Mouse (Mus musculus) embryo, embryonic 11.5 days (tissue): Measurements from ENCODE around the gene Mllt3.

ENCODE experiments used
- DNase-seq: peaks from one replicate; pipeline ENCODE4 v3.0.0-alpha.2; 2012; ENCODE audit warnings: low read depth, low spot score

Mllt3 gene

DNA sequence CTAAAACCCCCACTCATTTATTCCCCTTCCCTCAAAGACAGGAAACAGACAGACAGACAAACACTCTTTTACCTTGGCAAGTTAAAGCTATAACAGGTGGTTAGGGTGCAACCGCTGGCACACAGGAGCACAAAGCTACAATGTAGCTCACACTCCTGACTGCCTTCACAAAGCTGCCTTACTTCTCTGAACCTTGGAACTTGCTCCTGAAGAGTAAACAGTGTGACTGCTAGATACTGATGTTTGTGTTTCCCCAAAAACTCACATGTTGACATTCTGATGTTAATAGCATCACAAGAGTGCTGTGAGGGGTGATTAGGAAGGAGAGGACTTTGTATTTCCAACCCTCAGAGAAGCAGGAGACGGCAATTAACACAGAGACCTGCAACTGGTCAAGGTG is 151.6 kb downstream of the Mllt3 start:
- DNase-seq, result no peak

DNA sequence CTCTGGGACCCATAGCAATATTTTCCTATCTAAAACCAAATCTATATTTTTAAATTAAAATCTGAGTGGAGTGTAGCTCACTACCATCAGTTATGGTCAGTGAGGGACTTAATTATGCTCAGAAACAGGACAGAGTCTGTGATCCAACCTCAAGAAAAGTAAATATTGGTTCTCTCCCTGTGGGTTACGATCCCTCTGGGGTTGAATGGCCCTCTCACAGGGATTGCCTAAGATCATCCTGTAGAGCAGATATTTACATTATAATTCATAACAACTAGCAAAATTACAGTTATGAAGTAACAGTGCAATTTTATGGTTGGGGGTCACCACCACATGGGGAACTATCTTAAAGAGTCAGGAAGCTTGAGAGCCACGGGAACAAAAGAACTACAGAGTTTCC is 152.9 kb downstream of the Mllt3 start:
- no peak for DNase-seq

DNA sequence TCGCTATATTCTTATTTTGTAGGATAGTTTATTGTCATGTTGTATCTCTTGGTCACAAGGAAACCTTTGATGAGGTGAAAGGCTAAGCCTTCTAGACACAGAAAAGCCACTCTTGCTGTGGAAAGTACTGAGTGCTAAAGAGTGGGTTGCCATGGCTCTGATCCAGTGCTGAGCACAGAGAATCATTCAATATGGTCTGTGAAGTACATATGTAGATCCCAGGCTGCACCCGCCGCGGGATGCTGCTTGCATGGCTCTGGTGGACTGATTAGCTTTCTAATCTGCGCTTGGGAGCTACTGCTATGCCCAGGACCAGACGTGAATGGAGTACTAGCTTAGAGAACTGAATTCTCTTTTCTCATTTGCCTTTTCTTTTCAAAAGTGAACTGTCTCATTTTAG is 154.5 kb downstream of the Mllt3 start:
- DNase-seq, result no peak

DNA sequence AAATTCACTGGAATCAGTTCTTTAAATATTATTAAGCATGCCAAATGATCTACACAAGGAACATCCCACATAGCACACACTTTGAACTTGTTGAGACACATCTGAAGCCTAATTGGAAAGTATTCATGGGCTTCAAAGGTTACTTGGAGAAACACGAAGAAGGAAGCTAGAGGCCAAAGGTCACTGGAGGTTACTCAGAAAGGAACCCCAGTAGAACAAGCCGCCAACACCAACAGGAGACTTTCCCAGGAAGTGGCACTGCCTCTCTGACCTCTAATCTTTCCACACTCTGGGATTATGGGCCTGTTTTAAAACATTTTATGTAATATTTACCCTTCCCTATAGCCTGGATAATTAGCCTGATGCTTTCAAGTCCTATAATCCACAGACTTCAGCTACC is 162.6 kb downstream of the Mllt3 start:
- DNase-seq, result no peak

DNA sequence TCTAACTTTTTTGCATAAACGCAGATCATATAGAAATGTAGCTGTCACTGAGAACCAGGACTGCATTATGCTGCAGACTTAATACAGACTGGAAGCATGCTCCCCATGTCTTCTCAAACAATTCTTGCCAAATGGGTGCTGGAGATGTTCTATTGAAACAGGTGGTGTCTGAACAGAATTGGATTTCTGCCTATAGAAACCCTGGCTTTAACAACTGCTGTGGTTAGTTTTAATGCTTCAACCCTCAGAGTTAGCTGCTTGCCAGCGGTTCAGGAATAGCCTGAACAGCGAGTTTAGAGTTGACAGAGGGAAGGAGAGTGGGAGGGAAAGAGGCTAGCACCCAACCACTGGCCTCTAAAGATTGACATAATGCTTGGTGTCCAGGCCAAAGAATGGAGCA is 166.6 kb downstream of the Mllt3 start:
- DNase-seq, result no peak

DNA sequence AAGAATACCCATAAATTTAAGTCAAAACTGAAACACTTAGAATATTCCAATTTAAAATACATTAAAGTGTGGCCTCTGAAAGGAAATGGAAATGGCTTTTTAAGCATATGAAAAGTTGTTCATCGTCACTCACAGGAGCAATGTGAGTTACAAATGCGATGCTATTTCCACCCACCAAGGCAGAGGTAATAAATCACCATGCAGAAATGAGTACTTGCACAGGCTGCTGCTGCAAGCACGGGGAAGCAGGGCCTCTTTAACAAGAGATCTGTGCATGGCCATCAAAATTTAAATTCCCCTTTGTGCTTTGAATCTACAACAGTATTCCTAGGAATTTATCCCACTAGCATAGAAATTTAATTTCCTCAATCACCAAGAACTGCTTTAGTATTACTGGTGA is 167.3 kb downstream of the Mllt3 start:
- DNase-seq, result peak; percentile 19

DNA sequence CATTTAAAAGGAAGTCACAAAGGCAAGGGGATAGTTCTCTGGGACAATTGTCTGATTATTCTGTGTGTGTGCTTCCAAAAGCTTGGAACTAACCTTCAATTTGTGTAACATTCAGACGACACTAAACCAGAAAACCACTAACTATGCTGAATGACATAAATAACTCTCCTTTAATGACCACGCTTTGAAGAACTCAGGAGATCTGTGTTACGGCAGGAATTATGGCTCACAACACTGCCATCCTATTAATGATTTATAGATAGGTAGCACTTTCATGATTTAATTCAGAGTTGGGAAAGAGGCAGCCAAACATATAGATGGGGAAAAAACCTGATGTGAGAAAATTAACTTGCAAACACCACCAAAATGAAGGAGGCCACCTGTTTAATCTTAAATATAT is 168.1 kb downstream of the Mllt3 start:
- no peak for DNase-seq

DNA sequence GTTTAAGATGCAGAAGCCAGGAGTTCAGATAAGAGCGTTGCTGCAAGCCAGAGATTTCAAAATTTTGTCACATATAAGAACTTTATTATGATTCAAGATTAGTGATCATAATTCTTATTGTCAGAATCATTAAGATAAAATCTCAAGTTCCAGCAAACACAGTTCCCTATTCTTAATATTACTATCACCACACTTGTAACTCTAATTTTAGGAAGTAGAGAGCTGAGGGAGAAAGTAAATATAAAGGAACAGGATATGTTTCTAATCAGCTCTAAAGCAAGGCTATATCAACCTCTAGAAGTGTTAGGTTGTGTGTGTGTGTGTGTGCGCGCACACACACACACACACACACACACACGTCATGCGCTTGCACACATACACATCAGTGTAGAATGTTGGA is 170.0 kb downstream of the Mllt3 start:
- DNase-seq, result no peak

DNA sequence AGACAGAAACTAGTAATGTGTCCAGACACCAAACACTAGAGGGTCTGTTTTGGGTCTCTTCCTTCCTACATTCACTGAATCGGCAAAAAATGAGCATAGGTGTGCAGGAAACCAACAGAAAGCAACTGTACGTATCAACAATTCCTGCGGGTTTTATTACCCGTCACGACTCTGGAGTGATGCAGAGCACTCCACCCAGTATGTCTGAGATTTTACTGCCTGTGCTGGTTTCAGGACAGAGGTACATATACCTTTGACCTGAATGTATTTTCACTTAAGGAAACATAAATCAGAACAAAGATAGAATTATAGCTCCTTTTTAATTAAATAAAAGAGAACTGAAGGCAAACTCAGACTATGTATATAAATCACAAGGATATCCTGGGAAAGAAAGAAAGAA is 172.4 kb downstream of the Mllt3 start:
- DNase-seq, result no peak

DNA sequence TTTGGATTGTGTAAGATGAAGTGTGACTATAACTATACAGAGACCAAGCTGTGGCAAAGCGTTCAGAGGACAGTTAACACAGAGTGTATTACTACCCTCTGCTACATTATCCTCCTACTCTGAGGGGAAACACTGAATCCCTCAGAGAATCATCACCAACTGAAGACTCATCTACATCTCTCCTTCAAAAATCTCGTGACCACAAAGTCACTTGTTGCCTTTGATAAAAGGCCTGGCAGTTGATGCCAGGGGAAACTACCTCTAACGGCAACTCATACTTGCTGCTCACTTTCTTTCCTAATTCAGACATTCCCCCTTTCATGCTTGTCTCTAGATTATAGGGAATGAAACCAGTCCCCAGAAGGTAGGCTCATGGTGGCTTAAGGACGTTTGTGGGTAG is 174.0 kb downstream of the Mllt3 start:
- no peak for DNase-seq

DNA sequence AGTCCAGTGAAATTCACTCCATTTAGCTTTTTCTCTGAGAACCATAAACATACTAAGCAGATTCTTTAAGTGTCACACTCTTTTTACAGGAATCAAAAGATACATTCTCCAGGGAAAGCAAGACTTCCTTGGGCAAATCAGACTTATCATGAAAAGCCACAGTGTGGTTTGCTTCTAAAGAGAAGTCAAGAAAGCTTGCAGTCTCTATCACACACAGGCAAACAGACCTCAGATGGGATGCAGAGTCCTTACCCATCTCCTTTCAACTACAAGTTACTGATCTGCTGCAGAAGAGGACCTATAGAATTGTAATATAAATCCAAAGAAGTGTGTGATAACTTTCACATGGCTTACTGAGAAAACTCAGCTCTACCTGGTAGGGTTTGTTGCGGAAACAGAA is 175.2 kb downstream of the Mllt3 start:
- no peak for DNase-seq

DNA sequence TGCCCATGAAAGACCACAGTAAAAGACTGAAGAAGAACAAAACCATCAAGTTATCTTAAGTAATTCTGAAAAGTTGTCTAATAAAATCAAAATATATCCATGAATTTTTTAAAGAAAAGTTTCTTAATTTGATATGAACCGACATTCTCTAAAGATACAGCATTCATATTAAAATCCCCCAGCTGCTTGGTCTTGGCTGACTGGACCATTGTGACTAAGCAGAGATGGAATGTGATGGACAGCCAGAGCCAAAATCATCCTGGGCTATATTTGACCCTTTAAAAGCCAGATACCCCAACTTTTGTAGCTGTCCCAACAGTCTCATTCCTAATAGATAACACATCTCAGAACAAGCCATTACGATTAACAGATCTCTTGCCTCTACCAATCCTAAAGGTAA is 180.7 kb downstream of the Mllt3 start:
- DNase-seq, result no peak

DNA sequence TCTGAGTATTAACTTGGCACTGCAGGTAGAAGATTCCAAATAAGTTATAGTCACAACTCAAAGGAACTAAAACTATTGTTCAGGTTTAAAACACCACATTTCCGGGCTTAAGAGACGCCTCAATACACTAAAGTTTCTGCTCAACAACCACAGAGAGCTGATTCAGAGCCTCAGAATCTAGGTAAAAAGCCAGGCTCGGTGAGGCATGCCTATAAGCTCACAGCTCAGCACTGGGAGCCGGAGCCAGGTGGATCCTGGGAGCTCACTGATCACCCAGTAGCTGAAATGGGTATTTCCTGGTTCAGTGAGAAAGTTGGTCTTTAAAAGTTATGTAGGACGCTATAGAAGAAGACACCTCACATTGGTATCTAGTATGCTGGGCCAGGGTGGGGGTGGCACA is 183.1 kb downstream of the Mllt3 start:
- no peak for DNase-seq

DNA sequence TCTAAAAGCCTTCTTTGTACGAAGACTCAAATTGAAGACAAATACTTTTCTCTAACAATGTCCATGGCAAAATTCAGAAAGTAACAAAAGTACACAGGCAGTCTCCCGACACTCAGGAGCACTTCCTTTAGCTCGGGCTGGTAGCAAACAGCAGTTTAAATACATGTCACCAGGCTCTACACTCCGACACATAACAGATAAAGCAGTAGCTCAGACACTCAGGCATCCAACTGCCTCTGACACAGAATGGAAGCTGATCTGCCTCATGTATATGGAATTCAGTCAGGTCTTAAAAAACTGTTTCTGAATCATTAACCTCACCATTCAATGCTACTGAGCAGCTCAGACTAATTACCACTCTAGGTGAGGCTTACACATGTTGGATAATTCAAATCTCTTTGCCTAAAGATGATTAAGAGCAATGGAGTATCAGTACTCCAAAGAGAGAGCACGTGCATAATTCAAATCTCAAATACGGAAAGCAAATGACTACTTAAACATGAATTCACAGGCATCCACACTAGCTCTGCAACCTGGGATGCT is 188.4 kb downstream of the Mllt3 start:
- no peak for DNase-seq

DNA sequence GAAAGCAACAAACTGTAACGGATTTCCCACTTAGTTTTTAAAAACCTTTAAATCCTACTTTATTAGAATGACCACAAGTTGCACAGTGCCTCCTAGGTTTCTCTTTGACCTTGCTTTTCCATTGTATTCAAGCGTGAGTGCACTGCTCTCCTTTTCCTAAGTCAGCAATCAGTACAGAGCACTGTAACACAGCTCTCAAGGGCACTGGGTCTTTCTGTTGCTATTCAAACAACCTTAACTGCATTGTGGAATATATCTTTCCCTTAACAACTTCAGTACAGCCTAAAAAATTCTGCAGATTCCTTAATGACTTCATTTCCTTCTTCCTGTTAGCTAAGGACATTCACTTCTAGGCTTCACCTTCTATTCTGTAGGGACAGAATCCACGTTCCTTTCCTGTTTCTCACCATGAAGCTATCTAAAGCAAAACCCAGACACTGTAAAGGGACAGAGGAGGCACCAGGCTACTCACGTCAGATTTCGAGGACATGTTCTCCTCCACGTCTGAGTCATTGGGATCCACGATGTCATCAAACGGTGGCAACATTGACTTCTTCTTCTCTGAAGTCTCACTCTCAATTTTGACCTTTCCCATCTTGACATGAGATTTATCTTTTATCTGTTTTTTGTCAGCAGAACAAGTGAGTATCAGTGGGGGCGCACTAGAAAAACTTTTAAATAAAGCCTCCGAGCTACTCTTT is 192.8 kb downstream of the Mllt3 start:
- DNase-seq, result no peak

DNA sequence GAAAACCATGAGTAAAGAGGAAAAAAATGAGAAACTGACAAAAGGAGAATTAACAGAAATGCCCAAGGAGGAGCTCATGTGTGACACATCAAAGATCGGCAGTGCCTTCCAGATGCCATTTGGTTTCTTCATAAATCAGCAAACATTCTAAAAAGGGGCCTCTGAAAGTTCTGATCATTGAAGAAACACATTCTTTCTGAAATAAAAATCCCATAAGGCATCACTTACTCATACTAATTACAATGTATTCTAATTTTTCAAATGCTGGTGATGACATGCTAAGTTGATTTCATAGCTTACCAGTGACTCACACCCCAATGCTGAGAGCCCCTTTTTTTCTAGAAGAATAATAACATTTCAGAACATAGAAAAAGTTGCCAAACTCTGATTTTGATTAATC is 194.4 kb downstream of the Mllt3 start:
- no peak for DNase-seq

DNA sequence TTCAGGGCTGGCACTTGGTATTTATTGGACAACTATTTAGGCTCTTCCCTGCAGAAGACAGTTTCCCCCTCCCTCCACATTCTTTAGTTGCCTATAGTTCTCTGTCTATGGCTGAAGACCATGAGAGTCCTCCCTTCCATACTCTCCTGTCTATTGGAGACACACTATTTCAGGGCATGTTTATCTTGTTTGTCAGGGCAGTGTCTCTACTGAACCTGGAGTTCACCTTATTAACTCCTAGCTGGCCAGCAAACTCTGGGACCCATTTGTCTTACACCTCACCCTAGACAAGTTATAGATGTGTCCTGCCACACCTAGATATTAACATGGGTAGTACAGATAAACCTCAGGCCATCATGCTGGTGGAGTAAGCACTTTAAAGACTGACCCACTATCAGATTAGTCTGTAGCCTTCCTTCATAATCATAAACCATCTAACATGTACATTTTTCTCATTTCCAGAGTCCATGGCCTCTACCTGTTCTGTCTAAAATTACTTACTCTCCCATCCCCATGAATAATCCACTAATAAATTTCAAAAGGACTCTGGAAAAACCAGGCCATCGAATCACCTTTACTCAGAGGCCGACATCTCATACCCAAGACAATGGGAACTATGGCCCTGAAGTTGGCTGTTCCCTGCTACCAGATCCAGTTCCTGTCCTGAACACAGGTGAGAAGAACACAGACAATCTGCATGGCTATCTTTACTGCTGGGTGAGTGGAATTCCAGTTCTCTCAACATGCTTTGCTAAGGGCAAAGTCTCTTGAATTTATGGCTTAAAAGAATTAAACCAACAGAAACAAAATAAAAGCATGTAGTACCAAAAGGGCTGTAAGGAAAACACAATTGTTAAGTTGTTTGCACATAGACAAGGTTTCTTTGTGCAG is 195.4 kb downstream of the Mllt3 start:
- no peak for DNase-seq

DNA sequence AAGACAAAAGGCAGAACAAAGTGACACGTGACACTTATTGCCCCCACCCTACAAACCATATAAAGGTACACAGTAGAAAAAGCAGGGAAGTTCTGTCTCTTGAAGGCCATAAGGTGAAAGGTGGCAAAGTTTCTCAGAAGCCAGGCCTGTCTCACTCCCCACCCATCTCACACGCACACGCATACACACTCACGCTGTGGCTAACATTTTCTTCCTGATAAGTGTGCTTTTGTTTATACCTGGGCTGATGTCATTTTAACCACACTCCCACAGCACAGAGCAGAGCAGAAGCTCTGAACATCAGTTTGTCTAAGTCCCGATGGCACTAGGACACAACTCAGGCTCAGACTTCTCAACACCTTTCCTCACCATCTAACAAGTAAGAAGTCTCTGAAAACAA is 196.9 kb downstream of the Mllt3 start:
- no peak for DNase-seq

DNA sequence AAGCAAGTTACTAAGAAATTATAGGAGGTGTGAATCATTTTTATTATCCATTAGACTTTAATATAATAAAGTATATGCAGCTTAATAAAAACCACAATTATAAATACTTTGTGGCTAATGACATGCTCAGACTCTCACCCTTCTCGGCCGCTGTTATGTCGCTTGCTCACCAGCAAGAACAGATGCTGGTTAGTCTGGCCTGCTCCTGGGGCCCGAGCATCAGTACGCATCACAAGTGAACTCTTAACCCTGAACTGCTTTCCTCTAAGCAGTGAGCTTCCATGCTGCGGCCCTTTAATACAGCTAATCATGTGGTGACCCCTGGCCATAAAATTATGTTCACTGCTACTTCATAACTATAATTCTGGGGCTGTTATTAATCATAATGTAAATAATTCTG is 198.0 kb downstream of the Mllt3 start:
- no peak for DNase-seq

DNA sequence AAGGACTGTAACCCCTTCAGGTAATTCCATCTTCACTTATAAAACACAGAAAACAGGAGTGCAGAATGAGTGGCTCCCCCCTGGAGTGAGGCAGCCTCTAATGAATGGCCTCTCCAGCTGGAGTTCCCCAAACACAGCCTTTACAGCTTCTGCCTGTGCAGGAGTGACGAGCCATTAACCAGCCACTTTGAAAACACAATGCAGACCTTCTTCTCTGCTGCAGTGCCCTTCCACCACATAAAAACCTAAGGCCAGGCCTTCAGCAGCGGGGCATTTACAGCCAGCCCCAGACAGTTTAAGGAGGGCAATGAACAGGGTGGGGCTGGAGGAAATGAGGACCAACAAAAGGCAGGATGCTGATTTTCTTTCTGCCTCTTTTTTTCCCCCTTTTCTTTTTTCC is 198.9 kb downstream of the Mllt3 start:
- DNase-seq, result peak; percentile 31

DNA sequence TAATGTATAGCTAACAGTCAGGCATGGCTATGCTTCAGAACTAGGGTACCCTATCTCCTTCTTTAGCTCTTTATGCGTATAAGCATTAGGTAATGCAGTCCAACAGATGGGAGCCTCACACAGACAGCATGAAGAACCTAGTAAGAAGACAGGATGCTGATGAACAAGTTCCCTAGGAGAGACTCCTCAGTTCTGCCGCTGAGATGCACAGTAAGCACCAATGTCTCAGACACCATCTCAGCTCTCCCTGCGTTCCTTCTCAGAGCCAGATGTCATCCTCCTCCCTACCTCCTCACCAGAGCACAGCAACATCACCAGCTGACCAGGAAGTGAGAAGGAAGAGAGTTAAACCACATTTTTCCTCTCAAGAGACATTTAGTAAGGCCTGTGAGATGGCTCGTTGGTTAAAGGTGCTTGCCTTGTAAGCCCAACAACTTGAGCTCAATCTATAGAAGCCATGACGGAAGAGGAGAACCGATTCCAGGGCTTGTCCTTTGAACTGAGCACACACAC is 202.3 kb downstream of the Mllt3 start:
- no peak for DNase-seq

DNA sequence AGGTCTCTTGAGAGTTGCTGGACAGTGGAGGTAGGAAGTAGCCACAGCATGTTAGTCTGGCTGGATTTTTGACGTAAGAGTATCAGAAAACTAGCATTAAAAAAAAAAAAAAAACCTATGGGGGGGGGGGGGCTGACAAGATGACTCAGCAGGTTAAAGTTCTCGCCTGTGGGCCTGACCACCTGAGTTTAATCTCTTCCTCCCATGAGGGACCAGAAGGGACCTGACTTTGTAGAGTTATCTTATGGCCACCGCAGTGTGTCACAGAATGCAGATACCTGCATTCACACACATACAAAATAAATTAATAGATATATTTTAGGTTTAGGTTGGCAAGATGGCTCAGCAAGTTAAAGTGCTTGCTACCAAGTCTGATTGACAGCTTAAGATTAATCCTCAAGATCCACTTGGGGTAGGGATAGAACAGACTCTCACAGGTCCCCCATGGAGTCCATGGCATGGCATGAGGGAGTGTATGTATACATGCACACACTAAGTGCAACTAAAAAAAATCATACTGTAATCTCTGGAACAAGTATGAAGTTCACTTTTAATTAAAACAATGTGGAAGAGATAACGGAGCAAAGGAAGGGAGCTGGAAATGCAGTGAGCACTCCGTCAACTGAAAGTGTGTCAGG is 203.6 kb downstream of the Mllt3 start:
- DNase-seq, result no peak
